In genomic region chr11:32999684-33000255, GRCm38 (mm10) we compare ENCODE assay signal across 21 mouse cellular contexts.
DNase-seq lines count a peak whose midpoint lies in the region; ATAC-seq and TF ChIP-seq lines count a peak whose summit lies in the region.
"Had no signal": no experiment of that assay in that cellular context is flagged by ENCODE, and none has a peak within 500 bp of the region (broad histone marks: within the 10 kb centered on the region; RNA-seq: fewer than 3 reads in every experiment).

No protein-coding gene starts in this region.

- no peak overlapping the region for H3K9ac ChIP-seq in intestine, embryonic 14.5 days (ENCODE audit: low read length)
- no peak overlapping the region for H3K9ac ChIP-seq in intestine, embryonic 15.5 days
- H3K9ac ChIP-seq in midbrain, postnatal 0 days (replicated peaks; ENCODE audit: low read length, poor library complexity, severe bottlenecking): no peak overlapping the region
- H3K9ac ChIP-seq in midbrain, embryonic 16.5 days (ENCODE audit: low read depth, low read length): no peak overlapping the region
- H3K9ac ChIP-seq: forebrain, embryonic 13.5 days; forebrain, postnatal 0 days; hindbrain, embryonic 12.5 days had no signal

- TF ChIP-seq CTCF in midbrain, postnatal 0 days (IDR thresholded peaks at IDR 0.05): no peak

- no peaks in the 10 kb centered on the region for H3K27me3 ChIP-seq in intestine, embryonic 14.5 days (replicated peaks; ENCODE audit: control insufficient read depth, insufficient read depth, low read length)
- no peaks in the 10 kb centered on the region for H3K27me3 ChIP-seq in intestine, embryonic 15.5 days (replicated peaks)
- H3K27me3 ChIP-seq in midbrain, postnatal 0 days (ENCODE audit: insufficient read depth, low read length): no peaks in the 10 kb centered on the region
- H3K27me3 ChIP-seq in midbrain, embryonic 16.5 days (ENCODE audit: control insufficient read depth, insufficient read depth, low read depth, low read length): no peaks in the 10 kb centered on the region
- H3K27me3 ChIP-seq: forebrain, embryonic 13.5 days; hindbrain, embryonic 12.5 days had no signal

- 0 out of 2 replicates have a peak, but pooled peaks have one; percentile 9 for ATAC-seq in frontal cortex, adult (ENCODE audit: low TSS enrichment)
- ATAC-seq in intestine, embryonic 14.5 days (replicated peaks; ENCODE audit: low FRiP score, low TSS enrichment, low read depth): no peak
- no peak for ATAC-seq in intestine, embryonic 15.5 days
- ATAC-seq in midbrain, postnatal 0 days (ENCODE audit: low FRiP score): no peak
- no peak for ATAC-seq in midbrain, embryonic 16.5 days
- ATAC-seq: activated CD4-positive, CD25-positive, alpha-beta regulatory T cell, adult 4 months; forebrain, embryonic 13.5 days; forebrain, postnatal 0 days; hindbrain, embryonic 16.5 days; intestine, embryonic 16.5 days; Patski had no signal

- no peaks in the 10 kb centered on the region for H3K9me3 ChIP-seq in intestine, embryonic 14.5 days (ENCODE audit: control insufficient read depth, low read length)
- no peaks in the 10 kb centered on the region for H3K9me3 ChIP-seq in intestine, embryonic 15.5 days
- no peaks in the 10 kb centered on the region for H3K9me3 ChIP-seq in midbrain, postnatal 0 days (ENCODE audit: low read length)
- H3K9me3 ChIP-seq in midbrain, embryonic 16.5 days (replicated peaks; ENCODE audit: control insufficient read depth, low read length, poor library complexity, severe bottlenecking): no peaks in the 10 kb centered on the region
- H3K9me3 ChIP-seq: embryonic facial prominence, embryonic 10.5 days; forebrain, embryonic 13.5 days; hindbrain, embryonic 12.5 days had no signal

- H3K27ac ChIP-seq in intestine, embryonic 14.5 days (ENCODE audit: low read depth): no peak overlapping the region
- no peak overlapping the region for H3K27ac ChIP-seq in intestine, embryonic 15.5 days
- no peak overlapping the region for H3K27ac ChIP-seq in midbrain, postnatal 0 days (ENCODE audit: low read depth, low read length)
- no peak overlapping the region for H3K27ac ChIP-seq in midbrain, embryonic 16.5 days (ENCODE audit: low read length)
- H3K27ac ChIP-seq: embryonic facial prominence, embryonic 10.5 days; forebrain, embryonic 13.5 days; hindbrain, embryonic 12.5 days had no signal

- DNase-seq in adrenal gland, postnatal 14 days: peak; percentile 68
- no peak for DNase-seq in adrenal gland, postnatal 4 days (ENCODE audit: low spot score in 2 of 2)
- no peak for DNase-seq in frontal cortex, postnatal 14 days (ENCODE audit: low spot score in 2 of 2)
- peak; percentile 10 for DNase-seq in intestine, embryonic 14.5 days (ENCODE audit: low spot score)
- peak; percentile 48 for DNase-seq in midbrain, postnatal 0 days (ENCODE audit: low spot score)
- DNase-seq: cerebellum, adult 11 months; cerebellum, adult 9-10 months; forebrain, postnatal 0 days; gastrocnemius, postnatal 36 days; kidney, adult 2 months had no signal

- no peak overlapping the region for H3K4me3 ChIP-seq in intestine, embryonic 14.5 days (ENCODE audit: low read depth, low read length)
- no peak overlapping the region for H3K4me3 ChIP-seq in intestine, embryonic 15.5 days (replicated peaks)
- H3K4me3 ChIP-seq in midbrain, postnatal 0 days (ENCODE audit: low read depth, low read length): no peak overlapping the region
- H3K4me3 ChIP-seq in midbrain, embryonic 16.5 days (ENCODE audit: low read depth, low read length): no peak overlapping the region
- H3K4me3 ChIP-seq: embryonic facial prominence, embryonic 10.5 days; forebrain, embryonic 13.5 days; hindbrain, embryonic 12.5 days had no signal

- no peak overlapping the region for H3K4me2 ChIP-seq in intestine, embryonic 14.5 days (ENCODE audit: low read length)
- no peak overlapping the region for H3K4me2 ChIP-seq in intestine, embryonic 15.5 days (replicated peaks)
- H3K4me2 ChIP-seq in midbrain, postnatal 0 days (ENCODE audit: low read depth, low read length, poor library complexity, severe bottlenecking): no peak overlapping the region
- no peak overlapping the region for H3K4me2 ChIP-seq in midbrain, embryonic 16.5 days (ENCODE audit: low read length)
- H3K4me2 ChIP-seq: forebrain, embryonic 13.5 days; heart, embryonic 11.5 days; hindbrain, embryonic 12.5 days had no signal

- no peaks in the 10 kb centered on the region for H3K4me1 ChIP-seq in intestine, embryonic 14.5 days (replicated peaks; ENCODE audit: control insufficient read depth, insufficient read depth, low read length)
- no peaks in the 10 kb centered on the region for H3K4me1 ChIP-seq in intestine, embryonic 15.5 days (replicated peaks)
- no peaks in the 10 kb centered on the region for H3K4me1 ChIP-seq in midbrain, postnatal 0 days (ENCODE audit: insufficient read depth, low read length)
- peaks cover 1% of the 10 kb centered on the region for H3K4me1 ChIP-seq in midbrain, embryonic 16.5 days (ENCODE audit: control insufficient read depth, insufficient read depth, low read length)
- H3K4me1 ChIP-seq: forebrain, embryonic 13.5 days; hindbrain, embryonic 12.5 days had no signal

- 81% methylated on average over 4 of the region's 4 CpGs for WGBS in intestine, embryonic 14.5 days
- WGBS in intestine, embryonic 15.5 days: 81% methylated on average over 4 of the region's 4 CpGs
- WGBS in midbrain, postnatal 0 days: 82% methylated on average over 4 of the region's 4 CpGs
- 84% methylated on average over 4 of the region's 4 CpGs for WGBS in midbrain, embryonic 16.5 days

- no peaks in the 10 kb centered on the region for H3K36me3 ChIP-seq in intestine, embryonic 14.5 days (ENCODE audit: control insufficient read depth, insufficient read depth, low read length)
- H3K36me3 ChIP-seq in intestine, embryonic 15.5 days: no peaks in the 10 kb centered on the region
- no peaks in the 10 kb centered on the region for H3K36me3 ChIP-seq in midbrain, postnatal 0 days (ENCODE audit: insufficient read depth, low read length)
- no peaks in the 10 kb centered on the region for H3K36me3 ChIP-seq in midbrain, embryonic 16.5 days (ENCODE audit: control insufficient read depth, insufficient read depth, low read length)
- H3K36me3 ChIP-seq: embryonic facial prominence, embryonic 10.5 days; hindbrain, embryonic 12.5 days had no signal

Comparison
In these comparisons a context has a peak if more than half of its experiments do, and no peak if none do; other contexts are left out.
1. DNase-seq: peak in adrenal gland, postnatal 14 days (single experiment), intestine, embryonic 14.5 days (single experiment) and midbrain, postnatal 0 days (single experiment); none in adrenal gland, postnatal 4 days (0 of 2) and frontal cortex, postnatal 14 days (0 of 2).